Mouse (Mus musculus) myocyte (in vitro differentiated cells): ENCODE measurements around the gene Ppp1r13b. TPM values are rescaled to one million over a fixed set of nuclear protein-coding genes. Genes with fewer than 3 reads are reported as not detected.

Source experiments
- H3K27me3 ChIP-seq: one replicate; pipeline ENCODE4 v1.6.1; 2011; ENCODE audit not compliant: control insufficient read depth, insufficient read depth, insufficient read length
- H3K36me3 ChIP-seq: one replicate; pipeline ENCODE4 v1.6.1; 2011; ENCODE audit not compliant: control insufficient read depth, insufficient read depth
- H3K4me2 ChIP-seq: one replicate; pipeline ENCODE4 v1.6.1; 2011; ENCODE audit warnings: low read depth, control low read depth
- H3K4me3 ChIP-seq: one replicate; pipeline ENCODE4 v1.5.1; 2011; ENCODE audit warnings: mild to moderate bottlenecking, control low read depth, moderate library complexity
- H3K79me2 ChIP-seq: one replicate; pipeline ENCODE4 v1.6.1; 2011; ENCODE audit not compliant: control insufficient read depth, insufficient read depth
- H3ac ChIP-seq: one replicate; pipeline ENCODE4 v1.6.1; 2011; ENCODE audit not compliant: control insufficient read depth, insufficient read length
- CEBPB ChIP-seq: IDR thresholded peaks from 2 replicates; pipeline ENCODE4 v1.6.1; 2011; ENCODE audit warnings: mild to moderate bottlenecking, moderate library complexity; ENCODE audit not compliant: poor library complexity, insufficient read depth, severe bottlenecking
- E2F4 ChIP-seq: IDR thresholded peaks from one replicate; pipeline ENCODE4 v1.6.1; 2011; ENCODE audit warnings: mild to moderate bottlenecking, control low read depth, moderate library complexity; ENCODE audit not compliant: insufficient read depth
- MAX ChIP-seq: IDR thresholded peaks from one replicate; pipeline ENCODE4 v1.6.1; 2011; ENCODE audit warnings: low read depth, mild to moderate bottlenecking, control low read depth
- MYOD1 ChIP-seq, 3 experiments: IDR thresholded peaks; one replicate each; pipeline ENCODE4 v1.6.1; 2011; ENCODE audit warnings: control low read depth in 2 of 3, low read depth in 2 of 3, mild to moderate bottlenecking in 2 of 3, moderate library complexity in 1 of 3; ENCODE audit not compliant: insufficient read length in 2 of 3, control insufficient read depth in 1 of 3
- MYOG ChIP-seq, 3 experiments: IDR thresholded peaks; one replicate each; pipeline ENCODE4 v1.6.1; 2011; ENCODE audit warnings: control low read depth in 2 of 3, low read depth in 2 of 3, mild to moderate bottlenecking in 2 of 3; ENCODE audit not compliant: insufficient read length in 2 of 3, control insufficient read depth in 1 of 3, insufficient read depth in 1 of 3
- POLR2A ChIP-seq: IDR thresholded peaks from one replicate; pipeline ENCODE4 v1.6.1; 2011; ENCODE audit warnings: low read depth, mild to moderate bottlenecking, control low read depth, moderate library complexity; ENCODE audit not compliant: insufficient read length
- POLR2AphosphoS2 ChIP-seq: IDR thresholded peaks from one replicate; pipeline ENCODE4 v1.6.1; 2011; ENCODE audit warnings: low read depth, control low read depth; ENCODE audit not compliant: insufficient read length
- REST ChIP-seq: IDR thresholded peaks from one replicate; pipeline ENCODE4 v1.6.1; 2011; ENCODE audit warnings: mild to moderate bottlenecking, control low read depth, moderate library complexity; ENCODE audit not compliant: insufficient read depth, insufficient read length
- SRF ChIP-seq: IDR thresholded peaks from one replicate; pipeline ENCODE4 v1.6.1; 2011; ENCODE audit warnings: low read depth; ENCODE audit not compliant: control insufficient read depth, insufficient read length
- TCF12 ChIP-seq: IDR thresholded peaks from one replicate; pipeline ENCODE4 v1.6.1; 2011; ENCODE audit warnings: mild to moderate bottlenecking, control low read depth; ENCODE audit not compliant: poor library complexity, insufficient read depth, severe bottlenecking
- TCF3 ChIP-seq: IDR thresholded peaks from one replicate; pipeline ENCODE4 v1.6.1; 2011; ENCODE audit warnings: low read depth, control low read depth; ENCODE audit not compliant: insufficient read length
- USF1 ChIP-seq: IDR thresholded peaks from one replicate; pipeline ENCODE4 v1.6.1; 2011; ENCODE audit warnings: low read depth, mild to moderate bottlenecking, control low read depth, moderate library complexity
- polyA plus RNA-seq: library from polyadenylated mRNA; unstranded; fragments of >200 nt; fragmentation: generic; extraction: Trizol; gene quantifications from one replicate; pipeline ENCODE4 v1.2.1, GENCODE M21; 2012; ENCODE audit warnings: missing spikeins

The Ppp1r13b gene
- polyA plus RNA-seq, 1 experiment, result 7.4 TPM

- peak overlapping the region; percentile 84 for H3ac ChIP-seq
- H3K4me2 ChIP-seq, result peak overlapping the region; percentile 96
- TF ChIP-seq POLR2AphosphoS2 (no peak), TCF12 (no peak), USF1 (no peak), MYOD1 (IDR thresholded peaks at IDR 0.05; ENCODE audit: control insufficient read depth in 1 of 3, insufficient read length in 2 of 3, low read depth in 2 of 3) (no peak), POLR2A (no peak), TCF3 (no peak), E2F4 (no peak), MYOG (IDR thresholded peaks at IDR 0.05; ENCODE audit: control insufficient read depth in 1 of 3, insufficient read depth in 1 of 3, insufficient read length in 2 of 3, low read depth in 2 of 3) (no peak), CEBPB (no peak), SRF (no peak), REST (no peak), MAX (no peak)
- H3K79me2 ChIP-seq, result peaks cover 10% of the 10 kb centered on the region
- no peaks in the 10 kb centered on the region for H3K27me3 ChIP-seq
- no peaks in the 10 kb centered on the region for H3K36me3 ChIP-seq
- H3K4me3 ChIP-seq, result peak overlapping the region; percentile 32
These were observed 454 bp downstream of the Ppp1r13b start for GRCm38 (mm10) chr12:111907421-111907891.

- peaks cover 10% of the 10 kb centered on the region for H3K79me2 ChIP-seq
- H3K4me3 ChIP-seq, result peak overlapping the region; percentile 32
- no peak overlapping the region for H3ac ChIP-seq
- H3K4me2 ChIP-seq, result peak overlapping the region; percentile 96
- no peaks in the 10 kb centered on the region for H3K27me3 ChIP-seq
- TF ChIP-seq POLR2A, result no peak
- TF ChIP-seq SRF, result no peak
- TF ChIP-seq MYOD1 (IDR thresholded peaks at IDR 0.05; ENCODE audit: control insufficient read depth in 1 of 3, insufficient read length in 2 of 3, low read depth in 2 of 3), result no peak
- no peaks in the 10 kb centered on the region for H3K36me3 ChIP-seq
These were observed 1.5 kb downstream of the Ppp1r13b start for GRCm38 (mm10) chr12:111906309-111906875.

- Histone ChIP-seq H3K27me3 (no peaks in the 10 kb centered on the region), H3K4me2 (no peak overlapping the region), H3ac (no peak overlapping the region), H3K79me2 (peaks cover 10% of the 10 kb centered on the region), H3K4me3 (no peak overlapping the region), H3K36me3 (no peaks in the 10 kb centered on the region)
- TF ChIP-seq TCF12 (no peak), TCF3 (no peak), CEBPB (no peak), SRF (no peak), MYOG (IDR thresholded peaks at IDR 0.05; ENCODE audit: control insufficient read depth in 1 of 3, insufficient read depth in 1 of 3, insufficient read length in 2 of 3, low read depth in 2 of 3) (no peak), MYOD1 (IDR thresholded peaks at IDR 0.05; ENCODE audit: control insufficient read depth in 1 of 3, insufficient read length in 2 of 3, low read depth in 2 of 3) (no peak), USF1 (no peak), MAX (no peak)
These were observed 5.4 kb downstream of the Ppp1r13b start for GRCm38 (mm10) chr12:111902488-111902887.

- Histone ChIP-seq H3ac (no peak overlapping the region), H3K4me2 (no peak overlapping the region), H3K4me3 (no peak overlapping the region), H3K27me3 (no peaks in the 10 kb centered on the region), H3K36me3 (no peaks in the 10 kb centered on the region), H3K79me2 (peaks cover 4% of the 10 kb centered on the region)
- no peak for TF ChIP-seq MYOD1 (IDR thresholded peaks at IDR 0.05; ENCODE audit: control insufficient read depth in 1 of 3, insufficient read length in 2 of 3, low read depth in 2 of 3)
- no peak for TF ChIP-seq REST
- TF ChIP-seq SRF, result no peak
- TF ChIP-seq CEBPB, result no peak
- no peak for TF ChIP-seq USF1
- TF ChIP-seq MAX, result no peak
- no peak for TF ChIP-seq MYOG (IDR thresholded peaks at IDR 0.05; ENCODE audit: control insufficient read depth in 1 of 3, insufficient read depth in 1 of 3, insufficient read length in 2 of 3, low read depth in 2 of 3)
- TF ChIP-seq E2F4, result no peak
- TF ChIP-seq TCF3, result no peak
- TF ChIP-seq TCF12, result no peak
- no peak for TF ChIP-seq POLR2AphosphoS2
These were observed 6.6 kb downstream of the Ppp1r13b start for GRCm38 (mm10) chr12:111901105-111901875.

- H3K4me3 ChIP-seq, result no peak overlapping the region
- no peaks in the 10 kb centered on the region for H3K36me3 ChIP-seq
- no peak overlapping the region for H3ac ChIP-seq
- no peak overlapping the region for H3K4me2 ChIP-seq
- H3K79me2 ChIP-seq, result no peaks in the 10 kb centered on the region
- H3K27me3 ChIP-seq, result no peaks in the 10 kb centered on the region
- TF ChIP-seq E2F4, result no peak
These were observed 8.3 kb downstream of the Ppp1r13b start for GRCm38 (mm10) chr12:111899646-111900045.
